Mouse (Mus musculus) CH12.LX (cell line): ENCODE data around the gene Edn2.

ENCODE experiments used
- CHD2 ChIP-seq: IDR thresholded peaks from 2 replicates; pipeline ENCODE4 v1.6.1; 2011; ENCODE audit warnings: low read length, improper control_type of control experiment
- CTCF ChIP-seq, 2 experiments: IDR thresholded peaks in 1 of 2; conservative IDR thresholded peaks in 1 of 2; 2 replicates each; pipeline ENCODE4 v1.5.1; 2011 to 2012; ENCODE audit warnings: low read depth in 2 of 2, low read length in 2 of 2, improper control_type of control experiment in 1 of 2, inconsistent platforms in 1 of 2, mild to moderate bottlenecking in 1 of 2, moderate library complexity in 1 of 2
- ELF1 ChIP-seq: IDR thresholded peaks from 2 replicates; pipeline ENCODE4 v1.6.1; 2014; ENCODE audit warnings: low read depth, mild to moderate bottlenecking, inconsistent platforms, low read length, improper control_type of control experiment
- MAFK ChIP-seq: IDR thresholded peaks from 2 replicates; pipeline ENCODE4 v1.6.1; 2011; ENCODE audit warnings: low read length, improper control_type of control experiment; ENCODE audit not compliant: insufficient replicate concordance
- MAX ChIP-seq: IDR thresholded peaks from 2 replicates; pipeline ENCODE4 v1.6.1; 2011; ENCODE audit warnings: low read length, improper control_type of control experiment
- POLR2A ChIP-seq: IDR thresholded peaks from 2 replicates; pipeline ENCODE4 v1.6.1; 2011; ENCODE audit warnings: low read depth, mild to moderate bottlenecking, improper control_type of control experiment, low read length
- POLR2AphosphoS2 ChIP-seq: IDR thresholded peaks from 2 replicates; pipeline ENCODE4 v1.6.1; 2011; ENCODE audit warnings: low read depth, low read length, improper control_type of control experiment
- RAD21 ChIP-seq: IDR thresholded peaks from 2 replicates; pipeline ENCODE4 v1.6.1; 2011; ENCODE audit warnings: low read depth, mild to moderate bottlenecking, low read length, improper control_type of control experiment, moderate library complexity
- SIN3A ChIP-seq: IDR thresholded peaks from 2 replicates; pipeline ENCODE4 v1.6.1; 2012; ENCODE audit warnings: low read length, improper control_type of control experiment, inconsistent platforms
- ZKSCAN1 ChIP-seq: IDR thresholded peaks from 2 replicates; pipeline ENCODE4 v1.6.1; 2012; ENCODE audit warnings: low read depth, inconsistent platforms, low read length, improper control_type of control experiment, borderline replicate concordance

DNA sequence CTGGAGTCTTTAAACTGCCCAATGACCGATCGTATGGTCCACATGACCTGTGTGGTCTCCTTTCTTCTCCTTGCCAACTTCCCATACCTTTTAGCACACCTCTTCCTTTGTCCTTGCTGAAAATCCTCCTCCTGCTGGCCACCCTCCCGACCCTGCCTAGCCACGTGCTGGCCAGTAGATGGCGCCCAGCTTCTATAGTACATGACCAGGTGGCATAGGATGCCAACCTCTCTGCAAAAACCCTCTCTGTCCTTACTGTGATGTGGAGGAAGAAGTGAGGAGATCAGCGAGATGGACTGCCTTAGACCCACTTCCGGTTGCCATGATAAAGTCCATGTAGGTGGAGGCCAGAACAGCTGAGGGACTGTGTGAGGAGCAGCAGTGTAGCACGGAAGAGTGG is 40.7 kb upstream of the Edn2 start:
- peak; percentile 61 to 85; a peak in 3 of 4 replicates for TF ChIP-seq CTCF (conservative IDR thresholded peaks at IDR 0.05 in 1 of 2, IDR thresholded peaks at IDR 0.05 in 1 of 2; ENCODE audit: low read depth in 2 of 2, low read length in 2 of 2)
- TF ChIP-seq MAFK: no peak
- no peak for TF ChIP-seq SIN3A
- no peak for TF ChIP-seq ELF1
- no peak for TF ChIP-seq POLR2A
- TF ChIP-seq CHD2: no peak
- TF ChIP-seq ZKSCAN1: no peak
- TF ChIP-seq RAD21: peak; percentile 60
- TF ChIP-seq MAX: peak; percentile 85
- no peak for TF ChIP-seq POLR2AphosphoS2
